Mouse (Mus musculus): ENCODE results near the gene Arhgap9. TPM values are rescaled to one million over a fixed set of nuclear protein-coding genes. Genes with fewer than 3 reads are reported as not detected.
A peak's percentile ranks its signal among the peaks of the same experiment; 100 is the strongest.
"Not testable (repeated sequence)": the region's sequence is repeated elsewhere in the genome, so short reads cannot be mapped to it uniquely, and the experiment has no call there.

Gene Arhgap9
- polyA plus RNA-seq, 1 experiment from 2014 or later, result 1.1 TPM

GRCm38 (mm10) chr10:127294895-127295510, 26.8 kb upstream of the Arhgap9 start:
- WGBS, result 94% methylated on average over 10 of the region's 10 CpGs
- Histone ChIP-seq H3K9me3 (no peaks in the 10 kb centered on the region), H3K27me3 (no peaks in the 10 kb centered on the region), H3K4me2 (no peak overlapping the region), H3K4me3 (no peak overlapping the region), H3K4me1 (replicated peaks) (peaks cover 29% of the 10 kb centered on the region), H3K36me3 (peaks cover 63% of the 10 kb centered on the region), H3K27ac (no peak overlapping the region), H3K9ac (no peak overlapping the region)
- ATAC-seq (ENCODE audit: low FRiP score), result no peak

- ATAC-seq (ENCODE audit: low FRiP score), result no peak
- Histone ChIP-seq H3K27me3 (no peaks in the 10 kb centered on the region), H3K36me3 (peaks cover 74% of the 10 kb centered on the region), H3K4me3 (no peak overlapping the region), H3K4me2 (no peak overlapping the region), H3K27ac (no peak overlapping the region), H3K4me1 (replicated peaks) (peaks cover 26% of the 10 kb centered on the region), H3K9ac (no peak overlapping the region), H3K9me3 (no peaks in the 10 kb centered on the region)
- 92% methylated on average over 24 of the region's 24 CpGs for WGBS
These were observed 25.6 kb upstream of the Arhgap9 start for GRCm38 (mm10) chr10:127295986-127296794.

- no peaks in the 10 kb centered on the region for H3K27me3 ChIP-seq
- WGBS, result 93% methylated on average over 16 of the region's 16 CpGs
These were observed 24.5 kb upstream of the Arhgap9 start for GRCm38 (mm10) chr10:127297015-127297871.

GRCm38 (mm10) chr10:127300361-127300760, 21.4 kb upstream of the Arhgap9 start:
- no peak overlapping the region for H3K4me2 ChIP-seq
- WGBS, result 90% methylated on average over 6 of the region's 6 CpGs
- peaks cover 93% of the 10 kb centered on the region for H3K36me3 ChIP-seq

More at GRCm38 (mm10) chr10:127297015-127297871, 24.5 kb upstream of the Arhgap9 start:
- Histone ChIP-seq H3K9ac (no peak overlapping the region), H3K36me3 (peaks cover 84% of the 10 kb centered on the region), H3K4me2 (no peak overlapping the region), H3K4me1 (replicated peaks) (peaks cover 16% of the 10 kb centered on the region), H3K27ac (no peak overlapping the region), H3K9me3 (no peaks in the 10 kb centered on the region), H3K4me3 (no peak overlapping the region)
- ATAC-seq (ENCODE audit: low FRiP score), result no peak

GRCm38 (mm10) chr10:127303136-127303535, 18.6 kb upstream of the Arhgap9 start:
- peaks cover 93% of the 10 kb centered on the region for H3K36me3 ChIP-seq
- no peaks in the 10 kb centered on the region for H3K9me3 ChIP-seq
- no peak overlapping the region for H3K4me2 ChIP-seq
- H3K27ac ChIP-seq, result no peak overlapping the region
- H3K9ac ChIP-seq, result no peak overlapping the region
- H3K4me1 ChIP-seq (replicated peaks), result no peaks in the 10 kb centered on the region
- no peak overlapping the region for H3K4me3 ChIP-seq
- no peaks in the 10 kb centered on the region for H3K27me3 ChIP-seq
- no peak for ATAC-seq (ENCODE audit: low FRiP score)
- 96% methylated on average over 11 of the region's 11 CpGs for WGBS

More at GRCm38 (mm10) chr10:127300361-127300760, 21.4 kb upstream of the Arhgap9 start:
- Histone ChIP-seq H3K9me3 (no peaks in the 10 kb centered on the region), H3K27ac (no peak overlapping the region), H3K27me3 (no peaks in the 10 kb centered on the region), H3K9ac (no peak overlapping the region), H3K4me3 (no peak overlapping the region), H3K4me1 (replicated peaks) (no peaks in the 10 kb centered on the region)
- ATAC-seq (ENCODE audit: low FRiP score), result no peak

GRCm38 (mm10) chr10:127309167-127309566, 12.6 kb upstream of the Arhgap9 start:
- WGBS, result 93% methylated on average over 3 of the region's 3 CpGs
- peaks cover 52% of the 10 kb centered on the region for H3K36me3 ChIP-seq

GRCm38 (mm10) chr10:127310523-127311475, 11.0 kb upstream of the Arhgap9 start:
- H3K27ac ChIP-seq, result peak overlapping the region; percentile 85
- 40% methylated on average over 23 of the region's 23 CpGs for WGBS
- peak overlapping the region; percentile 82 for H3K4me2 ChIP-seq
- peak overlapping the region; percentile 85 for H3K9ac ChIP-seq
- H3K9me3 ChIP-seq, result no peaks in the 10 kb centered on the region
- H3K36me3 ChIP-seq, result peaks cover 36% of the 10 kb centered on the region
- H3K4me3 ChIP-seq, result peak overlapping the region; percentile 70
- H3K27me3 ChIP-seq, result no peaks in the 10 kb centered on the region
- ATAC-seq (ENCODE audit: low FRiP score), result peak; percentile 38
- peaks cover 14% of the 10 kb centered on the region for H3K4me1 ChIP-seq (replicated peaks)

More at GRCm38 (mm10) chr10:127309167-127309566, 12.6 kb upstream of the Arhgap9 start:
- H3K27ac ChIP-seq; H3K9ac ChIP-seq; H3K9me3 ChIP-seq; H3K27me3 ChIP-seq; H3K4me2 ChIP-seq; H3K4me3 ChIP-seq; ATAC-seq (ENCODE audit: low FRiP score): not testable (repeated sequence)
- H3K4me1 ChIP-seq (replicated peaks), result peaks cover 14% of the 10 kb centered on the region

- WGBS, result under 1% methylated on average over 65 of the region's 65 CpGs
- H3K4me1 ChIP-seq (replicated peaks), result peaks cover 14% of the 10 kb centered on the region
- ATAC-seq (ENCODE audit: low FRiP score), result peak; percentile 96
- peak within 1 kb of the TSS; percentile 85 for H3K9ac ChIP-seq
- no peaks in the 10 kb centered on the region for H3K27me3 ChIP-seq
- peak within 1 kb of the TSS; percentile 82 for H3K4me2 ChIP-seq
- peak within 1 kb of the TSS; percentile 85 for H3K27ac ChIP-seq
- H3K36me3 ChIP-seq, result peaks cover 27% of the 10 kb centered on the region
- H3K9me3 ChIP-seq, result no peaks in the 10 kb centered on the region
- H3K4me3 ChIP-seq, result peak within 1 kb of the TSS; percentile 70
These were observed 10.0 kb upstream of the Arhgap9 start, which contains the start of gene Mars for GRCm38 (mm10) chr10:127311476-127312355. TSS of gene Mars (minus strand) at chr10:127311786.

- Histone ChIP-seq H3K27ac (peak overlapping the region; percentile 81), H3K4me3 (peak overlapping the region; percentile 70), H3K36me3 (peaks cover 21% of the 10 kb centered on the region), H3K27me3 (no peaks in the 10 kb centered on the region), H3K9ac (peak overlapping the region; percentile 85), H3K4me1 (replicated peaks) (peaks cover 14% of the 10 kb centered on the region), H3K9me3 (no peaks in the 10 kb centered on the region), H3K4me2 (peak overlapping the region; percentile 82)
- peak; percentile 21 for ATAC-seq (ENCODE audit: low FRiP score)
- 1% methylated on average over 4 of the region's 4 CpGs for WGBS
These were observed 9.4 kb upstream of the Arhgap9 start for GRCm38 (mm10) chr10:127312356-127312676.

- Histone ChIP-seq H3K4me3 (no peak overlapping the region), H3K4me1 (replicated peaks) (peaks cover 14% of the 10 kb centered on the region), H3K9ac (no peak overlapping the region), H3K27ac (no peak overlapping the region), H3K9me3 (no peaks in the 10 kb centered on the region), H3K4me2 (no peak overlapping the region), H3K36me3 (peaks cover 15% of the 10 kb centered on the region), H3K27me3 (0 out of 2 replicates have a peak, but pooled peaks cover under 1% of the 10 kb centered on the region)
- no peak for ATAC-seq (ENCODE audit: low FRiP score)
- WGBS, result 80% methylated on average over 4 of the region's 4 CpGs
These were observed 8.9 kb upstream of the Arhgap9 start for GRCm38 (mm10) chr10:127312858-127313257.

Data from hindbrain, embryonic 13.5 days (tissue).